Mouse (Mus musculus): ENCODE measurements at regions not wholly inside any gene's neighbourhood (a gene's known extent, or its start where the extent isn't known, plus 50 kb on each side); places are given as distances from the start of the nearest gene placed in this dataset.

GRCm38 (mm10) chr10:37194131-37194797, 55.5 kb upstream of the Marcks start:
- TF ChIP-seq POLR2A (IDR thresholded peaks at IDR 0.05; ENCODE audit: insufficient read length, low read depth) = no peak
- peak in 1 of 3 experiments; percentile 25 for TF ChIP-seq MYOD1 (IDR thresholded peaks at IDR 0.05; ENCODE audit: control insufficient read depth in 1 of 3, insufficient read length in 2 of 3, low read depth in 2 of 3)
- TF ChIP-seq POLR2AphosphoS2 (IDR thresholded peaks at IDR 0.05; ENCODE audit: insufficient read length, low read depth) = no peak
- TF ChIP-seq USF1 (IDR thresholded peaks at IDR 0.05; ENCODE audit: low read depth) = no peak

All from myocyte (in vitro differentiated cells).